Mouse (Mus musculus) midbrain, embryonic 16.5 days (tissue): ENCODE results near the gene Cxcr5. TPM values are rescaled to one million over a fixed set of nuclear protein-coding genes. Genes with fewer than 3 reads are reported as not detected.

Experiments
- ATAC-seq: fragments of 200-750 bp; cut with Nextera tagmentation; 2 replicates; pipeline ENCODE4 v1.8.0; 2017; ENCODE audit warnings: moderate TSS enrichment
- H3K27ac ChIP-seq: fragments of 300-500 bp; sonication (generic); 2 replicates; pipeline ENCODE4 v1.5.1; 2014; ENCODE audit warnings: mild to moderate bottlenecking, low read length, mixed read lengths
- H3K27me3 ChIP-seq: fragments of 300-500 bp; sonication (generic); 2 replicates; pipeline ENCODE4 v1.6.1; 2014; ENCODE audit warnings: low read depth, low read length, mixed read lengths; ENCODE audit not compliant: control insufficient read depth, insufficient read depth
- H3K36me3 ChIP-seq: fragments of 300-500 bp; sonication (generic); 2 replicates; pipeline ENCODE4 v1.6.1; 2014; ENCODE audit warnings: mild to moderate bottlenecking, low read length, moderate library complexity, mixed read lengths; ENCODE audit not compliant: control insufficient read depth, insufficient read depth
- H3K4me1 ChIP-seq: fragments of 300-500 bp; sonication (generic); 2 replicates; pipeline ENCODE4 v1.6.1; 2014; ENCODE audit warnings: mild to moderate bottlenecking, low read length, mixed read lengths; ENCODE audit not compliant: control insufficient read depth, insufficient read depth
- H3K4me2 ChIP-seq: fragments of 300-500 bp; sonication (generic); 2 replicates; pipeline ENCODE4 v1.6.1; 2014; ENCODE audit warnings: mild to moderate bottlenecking, low read length, mixed read lengths
- H3K4me3 ChIP-seq: fragments of 300-500 bp; sonication (generic); 2 replicates; pipeline ENCODE4 v1.5.1; 2014; ENCODE audit warnings: low read depth, mild to moderate bottlenecking, low read length, moderate library complexity, mixed read lengths
- H3K9ac ChIP-seq: fragments of 300-500 bp; sonication (generic); 2 replicates; pipeline ENCODE4 v1.6.1; 2014; ENCODE audit warnings: low read depth, low read length, mixed read lengths
- H3K9me3 ChIP-seq: fragments of 300-500 bp; sonication (generic); replicated peaks from 2 replicates; pipeline ENCODE4 v1.6.1; 2014; ENCODE audit warnings: mild to moderate bottlenecking, low read length, mixed read lengths; ENCODE audit not compliant: control insufficient read depth, poor library complexity, severe bottlenecking
- WGBS: fragments of 180-500 bp; shearing (Covaris S2); extraction: QIAGEN DNeasy Blood & Tissue Kit; methylation state at CpG from one replicate; pipeline ENCODE4 v1.1.7; 2014; 5-methylcytosine and 5-hydroxymethylcytosine counted together
- polyA plus RNA-seq: library from polyadenylated mRNA; unstranded; fragments of >200 nt; fragmentation: Nextera tagmentation; extraction: Ambion mirVana; gene quantifications from 2 replicates; pipeline ENCODE4 v1.2.1, GENCODE M21; 2015

The Cxcr5 gene
- polyA plus RNA-seq, 1 experiment from 2014 or later: not detected

DNA sequence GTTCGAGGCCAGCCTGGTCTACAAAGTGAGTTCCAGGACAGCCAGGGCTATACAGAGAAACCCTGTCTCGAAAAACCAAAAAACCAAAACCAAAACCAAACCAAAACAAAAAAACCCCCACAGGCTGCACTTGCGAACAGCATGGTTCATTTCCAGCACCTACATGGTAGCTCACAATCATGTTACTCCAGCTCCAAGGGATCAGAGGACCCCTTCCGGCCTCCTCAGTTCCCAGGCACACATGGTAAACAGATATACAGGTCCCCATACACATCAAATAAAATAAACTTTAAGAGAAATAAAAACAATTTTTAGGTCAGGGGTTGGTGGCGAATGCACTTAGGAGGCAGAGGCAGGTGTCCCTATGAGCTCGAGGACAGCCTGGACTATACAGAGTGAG is 41.1 kb upstream of the Cxcr5 start:
- Histone ChIP-seq H3K27ac (peak overlapping the region; percentile 51), H3K9me3 (no peaks in the 10 kb centered on the region), H3K4me3 (peak overlapping the region; percentile 98), H3K4me2 (peak overlapping the region; percentile 93), H3K4me1 (peaks cover 31% of the 10 kb centered on the region), H3K36me3 (no peaks in the 10 kb centered on the region; the same call in 1 of the 2 replicates), H3K27me3 (no peaks in the 10 kb centered on the region), H3K9ac (0 out of 2 replicates have a peak overlapping the region, but pooled peaks have one; percentile 0)
- 70% methylated on average over 6 of the region's 6 CpGs for WGBS
- ATAC-seq: no peak

DNA sequence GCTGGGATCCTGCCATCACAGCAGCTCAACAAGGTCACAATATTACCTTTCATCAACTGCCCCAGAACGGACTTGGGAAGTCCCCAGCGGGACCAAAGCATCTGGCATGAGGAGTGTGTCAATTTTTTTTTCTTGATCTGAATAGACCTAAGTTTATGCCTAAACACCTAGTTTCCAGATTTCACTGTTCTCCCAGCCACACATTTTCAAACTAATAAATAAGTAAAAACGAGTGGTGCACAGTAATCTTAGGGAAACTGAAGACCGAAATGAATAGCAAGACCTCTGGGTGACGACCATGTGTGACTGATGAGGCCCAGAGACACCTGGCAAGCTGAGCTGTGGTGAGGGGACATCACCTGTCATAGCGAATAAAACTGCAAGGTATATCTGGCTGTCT is 39.1 kb upstream of the Cxcr5 start:
- Histone ChIP-seq H3K27me3 (no peaks in the 10 kb centered on the region), H3K9me3 (no peaks in the 10 kb centered on the region), H3K4me2 (no peak overlapping the region), H3K4me3 (no peak overlapping the region), H3K4me1 (peaks cover 18% of the 10 kb centered on the region), H3K36me3 (no peaks in the 10 kb centered on the region), H3K9ac (no peak overlapping the region), H3K27ac (no peak overlapping the region)
- no peak for ATAC-seq
- 85% methylated on average over 6 of the region's 6 CpGs for WGBS

DNA sequence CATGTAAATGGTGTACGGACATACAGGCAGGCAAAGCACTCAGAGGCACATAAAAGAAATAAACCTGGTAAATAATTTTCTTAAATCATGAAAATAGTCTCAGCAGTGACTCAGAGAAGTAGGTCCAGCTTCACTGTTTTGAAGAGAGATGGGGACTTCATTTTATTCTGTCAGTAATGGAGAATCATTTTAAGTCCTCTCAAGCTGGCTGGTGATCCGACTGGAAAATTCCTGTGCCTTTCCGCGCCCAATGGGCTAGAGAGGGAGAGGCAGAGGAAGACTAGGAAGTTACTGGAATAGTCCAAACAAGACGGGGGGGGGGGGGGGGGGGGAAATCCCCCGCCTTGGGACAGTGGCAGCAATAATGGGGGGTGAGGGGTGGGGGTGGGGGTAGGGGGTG is 37.9 kb upstream of the Cxcr5 start:
- peaks cover 18% of the 10 kb centered on the region for H3K4me1 ChIP-seq

DNA sequence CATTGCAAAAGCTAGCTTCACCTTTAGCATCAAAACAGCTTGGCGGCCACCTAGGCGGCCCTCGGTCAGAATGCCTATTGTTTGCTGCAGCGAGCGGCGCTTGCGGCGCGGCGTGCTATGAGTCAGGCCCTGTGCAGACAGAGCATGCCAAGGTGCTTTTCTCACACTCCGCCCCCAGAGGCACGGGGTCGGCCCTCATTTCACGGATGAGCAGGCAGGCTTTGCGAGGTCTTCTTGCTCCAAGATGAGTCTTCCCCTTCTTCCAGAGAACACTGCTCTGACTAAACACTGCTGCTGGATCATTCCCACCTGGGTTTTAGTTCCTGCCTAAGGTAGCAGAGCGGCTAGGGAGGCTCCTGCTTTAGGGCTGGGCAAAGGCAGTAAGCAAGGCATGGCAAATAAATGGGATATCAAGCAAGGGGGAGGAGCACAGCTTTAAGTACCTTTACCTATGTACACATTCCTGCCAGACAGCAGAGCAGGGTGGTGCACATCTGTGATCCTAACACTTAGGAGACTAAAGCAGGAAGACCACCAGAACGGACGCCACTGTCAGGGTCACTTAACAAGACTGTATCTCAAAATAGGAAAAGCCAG is 37.3 kb upstream of the Cxcr5 start:
- H3K9me3 ChIP-seq: no peaks in the 10 kb centered on the region
- peak overlapping the region; percentile 67 for H3K27ac ChIP-seq
- WGBS: 5% methylated on average over 18 of the region's 18 CpGs
- H3K4me1 ChIP-seq: peaks cover 18% of the 10 kb centered on the region
- peak overlapping the region; percentile 15 for H3K4me3 ChIP-seq
- no peak for ATAC-seq
- H3K4me2 ChIP-seq: peak overlapping the region; percentile 49
- peak overlapping the region; percentile 62; the same call in 1 of the 2 replicates for H3K9ac ChIP-seq
- H3K27me3 ChIP-seq: no peaks in the 10 kb centered on the region
- H3K36me3 ChIP-seq: no peaks in the 10 kb centered on the region

More for the DNA sequence above, 37.9 kb upstream of the Cxcr5 start:
- no peak for ATAC-seq
- Histone ChIP-seq H3K4me3 (no peak overlapping the region), H3K9me3 (no peaks in the 10 kb centered on the region), H3K27me3 (no peaks in the 10 kb centered on the region), H3K27ac (no peak overlapping the region), H3K4me2 (no peak overlapping the region), H3K9ac (no peak overlapping the region), H3K36me3 (no peaks in the 10 kb centered on the region)
- 20% methylated on average over 4 of the region's 6 CpGs for WGBS

DNA sequence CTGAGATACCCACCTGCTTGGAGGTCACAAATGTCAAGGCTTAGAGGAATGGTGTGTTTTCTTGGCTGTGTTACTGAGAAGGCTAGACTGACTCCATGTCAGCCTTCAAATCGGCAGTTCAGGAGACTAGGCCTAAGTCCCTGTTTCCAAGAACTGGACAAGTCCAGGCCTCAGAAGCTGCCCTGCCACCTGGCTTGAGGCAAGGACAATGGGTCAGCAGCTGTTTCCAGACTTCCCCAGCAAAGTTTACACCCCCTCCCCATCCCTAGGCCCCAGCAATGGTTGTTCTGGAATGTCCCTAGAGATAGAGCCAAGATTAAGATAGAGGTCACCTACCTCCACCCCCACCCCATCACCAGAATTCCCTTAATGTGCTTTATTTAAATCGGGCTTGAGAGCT is 36.1 kb upstream of the Cxcr5 start:
- peaks cover 13% of the 10 kb centered on the region for H3K4me1 ChIP-seq
- ATAC-seq: no peak
- no peaks in the 10 kb centered on the region for H3K27me3 ChIP-seq
- H3K9me3 ChIP-seq: no peaks in the 10 kb centered on the region
- no peaks in the 10 kb centered on the region for H3K36me3 ChIP-seq
- no peak overlapping the region for H3K27ac ChIP-seq
- H3K9ac ChIP-seq: no peak overlapping the region
- 89% methylated on average over 2 of the region's 2 CpGs for WGBS
- no peak overlapping the region for H3K4me3 ChIP-seq
- H3K4me2 ChIP-seq: no peak overlapping the region

DNA sequence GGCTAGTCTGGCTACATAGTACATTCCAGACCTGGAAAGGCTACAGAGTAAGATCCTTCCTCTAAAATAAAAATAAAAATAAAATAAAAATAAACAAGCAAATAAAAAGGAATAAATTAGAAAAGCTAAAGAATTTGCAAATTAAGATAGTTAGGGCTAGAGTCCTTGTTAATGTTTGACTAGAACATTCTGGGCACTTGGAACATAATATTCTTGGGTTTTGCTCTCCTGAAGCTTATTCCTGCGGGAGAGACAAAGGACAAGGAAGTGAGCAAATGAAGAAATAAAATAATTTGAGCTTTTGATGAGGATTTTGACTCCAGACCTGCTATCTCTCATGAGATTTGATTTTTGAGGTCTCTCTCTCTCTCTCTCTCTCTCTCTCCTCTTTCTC is 33.9 kb upstream of the Cxcr5 start:
- Histone ChIP-seq H3K27me3 (no peaks in the 10 kb centered on the region), H3K4me3 (no peak overlapping the region), H3K27ac (no peak overlapping the region), H3K36me3 (no peaks in the 10 kb centered on the region), H3K4me1 (peaks cover 12% of the 10 kb centered on the region), H3K9me3 (no peaks in the 10 kb centered on the region), H3K9ac (no peak overlapping the region), H3K4me2 (no peak overlapping the region)
- WGBS: 84% methylated on average over 1 of the region's 1 CpGs
- ATAC-seq: no peak

DNA sequence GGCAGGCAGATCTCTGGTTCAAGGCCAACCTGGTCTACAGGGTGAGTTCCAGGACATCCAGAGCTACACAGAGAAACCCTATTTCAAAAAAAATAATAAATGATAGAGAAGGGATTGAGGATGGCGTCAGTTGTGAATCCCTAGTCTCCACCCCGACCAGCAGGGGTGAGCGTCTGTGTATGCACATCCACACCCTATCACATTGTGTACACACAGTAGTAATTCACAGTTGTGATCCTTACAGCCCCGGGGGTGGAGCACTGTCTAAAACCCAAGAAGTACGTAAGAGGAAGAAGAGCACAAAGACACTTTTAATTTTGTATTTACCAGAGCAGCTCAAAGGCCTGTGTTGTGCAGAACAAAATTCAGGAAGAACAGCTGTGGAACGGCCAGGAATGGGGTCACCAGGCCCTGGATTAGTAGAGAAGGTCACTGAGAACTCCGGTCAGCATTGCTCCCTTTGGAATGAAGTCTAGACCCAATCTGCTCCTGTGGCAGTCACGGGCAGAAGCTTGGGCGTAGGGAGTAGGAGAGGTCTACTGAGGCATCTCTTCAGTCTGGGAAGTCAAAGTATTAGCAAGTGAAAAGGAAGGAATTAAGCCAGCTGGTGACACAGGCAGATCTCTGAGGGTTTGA is 33.3 kb upstream of the Cxcr5 start:
- no peaks in the 10 kb centered on the region for H3K9me3 ChIP-seq
- H3K9ac ChIP-seq: no peak overlapping the region
- no peaks in the 10 kb centered on the region for H3K27me3 ChIP-seq
- 85% methylated on average over 9 of the region's 9 CpGs for WGBS
- peaks cover 12% of the 10 kb centered on the region for H3K4me1 ChIP-seq
- ATAC-seq: no peak
- no peak overlapping the region for H3K4me3 ChIP-seq
- no peak overlapping the region for H3K27ac ChIP-seq
- H3K36me3 ChIP-seq: no peaks in the 10 kb centered on the region
- H3K4me2 ChIP-seq: no peak overlapping the region

DNA sequence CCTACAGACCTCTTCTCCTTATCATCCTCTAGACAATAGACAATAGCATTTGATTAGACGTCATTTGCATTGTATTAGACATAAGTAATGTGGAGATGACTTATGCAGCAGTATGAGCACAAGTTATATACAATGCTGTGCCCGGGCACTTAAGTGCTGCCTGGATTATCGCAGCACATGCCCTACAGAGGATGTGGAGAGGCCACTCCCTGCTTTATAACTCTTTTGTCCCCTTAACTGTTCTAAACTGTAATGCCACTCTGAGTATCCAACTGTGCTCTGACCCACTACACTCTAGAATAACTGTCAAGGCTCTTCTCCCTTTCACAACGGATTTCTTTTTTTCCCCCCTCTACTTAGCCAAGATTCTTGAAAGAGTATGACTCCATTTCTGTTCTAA is 32.2 kb upstream of the Cxcr5 start:
- Histone ChIP-seq H3K9ac (no peak overlapping the region), H3K4me3 (no peak overlapping the region), H3K27ac (no peak overlapping the region), H3K4me2 (no peak overlapping the region), H3K36me3 (no peaks in the 10 kb centered on the region), H3K27me3 (no peaks in the 10 kb centered on the region), H3K9me3 (no peaks in the 10 kb centered on the region), H3K4me1 (peaks cover 7% of the 10 kb centered on the region)
- ATAC-seq: no peak
- 79% methylated on average over 4 of the region's 4 CpGs for WGBS

DNA sequence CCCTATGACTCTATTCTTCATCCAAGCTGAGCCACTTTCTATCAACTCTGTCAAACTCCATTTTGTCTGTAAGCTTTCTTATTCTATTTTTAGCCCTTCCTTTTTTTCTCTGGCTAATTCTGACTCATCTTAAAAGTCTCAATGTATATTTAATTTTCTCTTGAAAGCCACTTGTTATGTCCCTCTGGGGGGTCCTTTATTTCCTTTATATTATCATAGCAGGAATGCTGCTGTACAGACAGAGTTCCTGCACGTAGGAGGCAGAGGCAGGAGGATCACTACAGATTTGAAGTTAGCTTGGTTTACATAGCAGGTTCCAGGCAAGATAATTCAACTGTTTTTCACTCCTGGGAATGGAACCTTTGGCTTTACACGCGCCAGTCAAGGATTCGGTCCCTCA is 31.5 kb upstream of the Cxcr5 start:
- ATAC-seq: no peak
- no peaks in the 10 kb centered on the region for H3K4me1 ChIP-seq

More for the DNA sequence above, 31.5 kb upstream of the Cxcr5 start:
- Histone ChIP-seq H3K9ac (no peak overlapping the region), H3K27ac (no peak overlapping the region), H3K36me3 (no peaks in the 10 kb centered on the region), H3K9me3 (no peaks in the 10 kb centered on the region), H3K4me3 (no peak overlapping the region), H3K27me3 (no peaks in the 10 kb centered on the region), H3K4me2 (no peak overlapping the region)
- 85% methylated on average over 4 of the region's 4 CpGs for WGBS
